Mouse (Mus musculus): Measurements from ENCODE around the gene Tnrc18.

Gene Tnrc18

DNA sequence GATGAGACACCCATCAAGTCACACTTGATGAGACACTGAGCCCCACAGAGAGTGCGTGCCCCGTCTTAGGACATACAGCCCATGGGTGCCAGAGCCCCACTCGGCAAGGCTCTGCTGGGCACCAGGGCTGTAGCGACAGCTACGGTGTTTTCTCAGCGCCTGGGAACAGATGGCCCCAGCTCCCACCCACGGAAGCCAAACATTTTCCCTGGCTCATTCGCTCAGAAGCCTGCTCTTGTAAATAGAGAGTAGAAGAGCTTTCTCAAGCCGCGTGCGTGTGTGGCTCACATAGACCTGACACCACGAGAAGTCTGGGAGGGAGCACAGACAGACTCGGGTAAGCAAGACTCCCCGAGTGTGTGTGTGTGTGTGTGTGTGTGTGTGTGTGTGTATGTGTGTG is 125.2 kb downstream of the Tnrc18 start, which contains the start of gene Slc29a4:
Slc29a4 (plus strand) TSS at position 265 of the 400 bp plus-strand sequence.
- no peak for DNase-seq (ENCODE audit: low read depth, low spot score)

GRCm38 (mm10) chr5:142690343-142690742 is 127.1 kb downstream of the Tnrc18 start:
- DNase-seq (ENCODE audit: low read depth, low spot score) = no peak

DNA sequence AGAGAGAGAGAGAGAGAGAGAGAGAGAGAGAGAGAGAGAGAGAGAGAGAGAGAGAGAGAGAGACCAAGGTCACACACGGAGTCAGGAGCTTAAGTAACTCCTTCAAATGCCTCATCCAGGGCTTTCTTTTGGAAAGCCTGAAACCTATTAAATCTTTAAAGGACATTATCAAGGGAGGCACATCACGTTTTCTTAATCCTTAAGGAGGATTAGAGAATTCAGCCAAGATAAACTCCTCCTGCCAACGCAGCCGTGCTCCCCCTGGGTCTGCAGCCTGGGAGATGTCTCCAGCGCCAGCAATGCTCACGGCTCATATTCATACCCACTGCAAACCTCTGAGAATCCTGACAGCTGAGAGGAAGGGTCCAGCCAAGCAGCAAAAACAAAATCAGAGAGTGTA is 128.6 kb downstream of the Tnrc18 start:
- DNase-seq (ENCODE audit: low read depth, low spot score) = no peak

DNA sequence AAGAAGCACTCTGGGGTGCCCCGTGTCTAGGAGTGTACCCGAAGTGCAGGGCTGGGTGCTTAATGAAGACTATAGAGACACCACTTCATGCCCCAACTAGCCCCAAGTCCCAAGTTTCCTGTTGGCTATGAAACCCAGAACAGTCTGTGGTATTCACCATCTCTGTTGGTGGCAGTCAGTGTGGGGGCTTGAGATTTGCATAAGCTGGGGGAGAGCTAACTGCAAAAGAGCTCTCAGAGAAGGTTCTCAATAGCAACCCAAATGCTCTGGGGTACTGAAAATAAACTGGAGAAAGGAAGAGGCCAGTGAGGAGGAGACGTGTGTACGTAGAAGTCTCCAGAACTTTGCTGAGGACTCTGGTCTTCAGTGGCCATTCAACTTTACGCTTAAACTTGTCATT is 134.9 kb downstream of the Tnrc18 start:
- no peak for DNase-seq (ENCODE audit: low read depth, low spot score)

DNA sequence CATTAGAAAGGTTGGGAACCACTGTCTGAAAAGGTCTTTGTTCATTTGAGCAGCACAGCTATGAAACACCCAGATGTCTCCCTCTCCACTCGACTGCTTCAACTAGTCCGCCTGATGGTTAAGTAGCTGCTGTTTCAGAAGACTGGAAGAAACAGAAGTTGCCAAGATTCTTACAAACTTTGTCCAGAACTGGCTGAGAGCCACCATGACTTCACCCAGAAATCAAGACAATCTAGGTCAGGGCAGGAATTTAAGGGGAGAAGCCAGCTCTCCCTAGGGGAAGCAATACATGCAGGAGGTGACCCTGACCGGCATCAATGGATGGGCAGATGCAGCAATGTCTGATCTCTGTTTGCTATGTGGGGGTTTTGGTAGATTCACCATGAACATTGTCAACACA is 135.6 kb downstream of the Tnrc18 start:
- no peak for DNase-seq (ENCODE audit: low read depth, low spot score)

DNA sequence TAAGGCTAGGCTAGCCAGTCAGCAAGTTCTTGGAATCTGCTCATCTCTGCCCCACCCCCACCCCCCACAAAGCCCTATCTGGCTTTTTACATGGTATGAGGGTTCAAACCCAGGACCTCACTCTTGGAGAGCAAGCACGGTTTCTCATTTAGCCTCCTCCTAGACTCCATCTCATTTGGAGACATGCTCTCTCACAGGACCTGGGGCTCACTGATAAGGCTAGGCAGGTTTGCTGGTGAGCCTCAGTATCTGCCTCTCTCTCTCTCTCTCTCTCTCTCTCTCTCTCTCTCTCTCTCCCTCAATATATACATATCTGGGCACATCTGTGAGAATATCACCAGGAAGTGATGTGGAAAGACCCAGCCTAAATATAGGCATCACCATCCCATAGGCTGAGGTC is 138.4 kb downstream of the Tnrc18 start:
- no peak for DNase-seq (ENCODE audit: low read depth, low spot score)

- DNase-seq (ENCODE audit: low read depth, low spot score) = no peak
These were observed 139.3 kb downstream of the Tnrc18 start for GRCm38 (mm10) chr5:142678141-142678571.

Measured in c-Kit-negative CD71-positive TER-119-positive erythroid progenitor cells, embryonic 14.5 days (primary cell).